Mouse (Mus musculus) monocyte, adult 2 months (primary cell): Measurements from ENCODE around the gene Gm20388.

Experiments
- DNase-seq, 2 experiments: peaks; one replicate each; pipeline ENCODE4 v3.0.0; 2022; ENCODE audit warnings: low spot score in 2 of 2, low read depth in 1 of 2

Gm20388 gene

DNA sequence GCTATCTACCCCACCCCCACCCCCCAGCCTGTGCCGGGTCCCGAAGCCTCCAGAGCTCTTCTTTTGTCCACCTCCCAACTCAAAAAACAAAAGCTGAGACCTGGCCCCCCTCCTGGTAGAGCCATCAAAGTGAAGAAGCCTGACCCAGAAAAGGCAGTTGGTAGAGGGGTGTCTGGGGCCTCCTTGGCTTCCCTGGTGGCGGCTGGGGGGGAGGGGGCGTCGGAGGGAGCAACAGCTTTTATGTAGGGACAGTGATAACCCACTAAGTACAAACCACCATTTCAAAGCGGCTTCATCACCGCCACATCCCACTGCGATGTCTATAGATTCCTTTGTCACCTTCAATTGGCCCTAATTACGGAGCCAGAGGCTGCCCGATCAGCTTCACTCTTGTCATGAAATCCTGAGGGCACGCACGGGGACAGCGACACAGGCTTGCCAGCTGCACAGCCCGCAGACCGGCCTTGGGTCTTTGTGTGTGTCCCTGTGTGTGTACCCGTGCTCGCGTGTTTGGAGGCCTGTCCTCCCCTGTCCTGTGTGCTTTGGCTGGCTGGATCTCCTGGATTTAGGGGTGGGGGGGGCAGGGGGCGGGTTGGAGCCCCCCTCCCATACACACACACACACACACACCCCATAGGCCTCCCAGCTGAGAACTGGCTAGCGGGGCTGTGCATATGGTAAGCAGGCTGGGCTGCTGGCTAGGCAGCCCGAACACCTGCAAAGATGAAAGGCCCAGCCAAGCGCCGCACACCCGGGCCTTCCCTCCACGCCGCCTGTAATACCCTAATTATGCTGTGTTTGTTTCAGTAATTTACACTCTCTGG is 603.2 kb downstream of the Gm20388 start:
- no peak for DNase-seq

GRCm38 (mm10) chr8:120515214-120515613 is 604.6 kb downstream of the Gm20388 start:
- DNase-seq = no peak

DNA sequence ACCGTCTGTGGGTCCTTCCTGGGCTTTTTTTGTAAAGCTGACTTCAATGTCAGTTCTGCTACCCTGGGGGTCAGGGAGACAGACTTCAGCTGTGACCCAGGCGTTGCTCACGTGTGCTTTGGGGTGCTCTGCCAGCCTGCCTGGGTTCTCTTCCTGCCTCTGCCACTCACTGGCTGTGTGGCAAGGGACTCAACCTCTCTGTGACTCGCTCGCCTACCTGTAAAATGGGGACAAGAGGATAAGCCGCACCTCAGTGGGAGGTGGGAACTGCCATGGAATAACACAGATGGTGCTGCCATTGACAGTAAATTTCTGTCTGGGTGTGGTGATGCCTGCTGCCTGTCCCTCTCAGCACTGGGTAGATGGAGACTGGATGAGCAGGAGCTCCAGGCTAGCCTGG is 605.0 kb downstream of the Gm20388 start:
- no peak for DNase-seq

DNA sequence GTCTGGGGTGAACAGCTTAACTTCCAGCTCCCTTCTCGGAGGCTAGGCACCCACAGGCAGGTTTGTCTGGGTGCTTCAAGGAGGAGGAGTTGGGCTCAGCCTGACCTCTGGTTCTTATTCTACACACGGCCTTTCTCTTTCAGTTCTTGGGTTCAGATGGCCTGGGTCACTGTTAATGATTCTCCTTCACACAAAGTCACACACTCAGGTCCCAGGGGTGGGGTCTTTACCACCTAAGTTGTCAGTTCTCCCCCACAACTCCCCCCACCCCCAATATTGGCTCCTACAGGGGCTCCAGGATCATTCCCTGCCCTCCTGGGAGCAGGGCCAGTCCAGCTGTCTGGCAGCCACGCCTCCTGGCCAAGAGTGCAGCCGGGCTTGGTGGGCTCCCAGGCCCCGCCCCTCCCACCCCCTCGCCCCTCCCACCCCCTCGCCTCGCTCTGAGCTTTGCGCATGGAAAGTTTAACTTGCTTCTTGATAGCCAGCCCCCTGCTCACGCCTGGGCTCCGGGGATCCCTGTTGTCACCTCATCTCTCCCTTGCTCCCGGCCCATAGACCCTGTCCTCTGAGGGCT is 605.6 kb downstream of the Gm20388 start:
- DNase-seq = no peak

- no peak for DNase-seq
Measured at GRCm38 (mm10) chr8:120517666-120518410, 607.2 kb downstream of the Gm20388 start.

DNA sequence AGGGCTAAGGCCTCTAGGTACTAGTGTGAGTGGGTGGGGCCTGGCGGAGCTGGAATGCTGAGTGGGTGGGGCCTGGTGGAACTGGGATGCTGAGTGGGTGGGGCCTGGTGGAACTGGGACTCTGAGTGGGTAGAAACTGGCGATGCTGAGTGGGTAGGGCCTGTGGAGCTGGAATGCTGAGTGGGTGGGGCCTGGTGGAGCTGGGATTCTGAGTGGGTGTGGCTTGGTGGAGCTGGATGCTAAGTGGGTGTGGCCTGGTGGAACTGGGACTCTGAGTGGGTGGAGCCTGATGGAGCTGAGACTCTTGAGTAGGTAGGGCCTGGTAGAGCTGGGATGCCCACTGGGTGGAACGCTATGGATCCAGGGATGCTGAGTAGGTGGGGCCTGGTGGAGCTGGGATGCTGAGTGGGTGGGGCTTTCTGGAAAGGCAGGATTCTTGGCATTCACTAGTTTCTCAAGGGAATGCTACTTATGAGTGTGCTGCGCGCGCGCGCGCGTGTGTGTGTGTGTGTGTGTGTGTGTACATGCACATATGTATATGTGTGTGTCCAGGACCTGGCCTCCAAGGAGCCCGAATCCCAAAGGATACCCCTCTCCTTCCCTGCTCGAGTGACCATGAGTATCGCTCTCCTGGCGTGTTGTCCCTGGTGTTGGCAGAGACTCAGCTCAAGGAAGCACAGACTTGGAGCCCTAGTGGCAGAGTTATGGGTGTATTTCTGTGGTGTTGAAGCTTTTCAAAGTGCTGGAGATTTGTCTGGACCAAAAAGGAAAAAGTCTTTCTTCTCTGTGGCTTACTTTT is 608.3 kb downstream of the Gm20388 start:
- DNase-seq = no peak

GRCm38 (mm10) chr8:120520287-120520686 is 609.6 kb downstream of the Gm20388 start:
- no peak for DNase-seq

GRCm38 (mm10) chr8:120520707-120521590 is 610.3 kb downstream of the Gm20388 start:
- DNase-seq = no peak

GRCm38 (mm10) chr8:120521591-120521965 is 610.9 kb downstream of the Gm20388 start:
- no peak for DNase-seq

GRCm38 (mm10) chr8:120523641-120524040 is 613.0 kb downstream of the Gm20388 start:
- DNase-seq = no peak

DNA sequence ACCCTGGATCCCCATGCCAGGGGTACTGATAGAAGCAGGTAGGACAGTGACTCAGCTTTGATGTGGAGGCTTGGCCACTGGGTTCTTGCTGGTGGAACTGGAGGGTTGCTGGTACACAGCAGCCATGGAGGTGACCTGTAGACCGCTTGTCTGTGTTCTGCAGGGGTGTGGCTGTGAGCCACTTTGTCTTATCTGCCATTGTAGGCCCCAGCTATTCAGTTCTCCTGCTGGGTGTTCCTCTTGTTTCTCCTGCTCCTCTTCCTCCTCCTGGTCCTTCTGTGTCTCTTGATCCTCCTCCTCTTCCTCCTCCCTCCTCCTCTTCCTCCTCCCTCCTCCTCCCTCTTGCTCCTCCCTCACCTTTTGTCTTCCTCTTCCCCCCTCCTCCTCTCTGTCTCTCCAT is 614.5 kb downstream of the Gm20388 start:
- no peak for DNase-seq

DNA sequence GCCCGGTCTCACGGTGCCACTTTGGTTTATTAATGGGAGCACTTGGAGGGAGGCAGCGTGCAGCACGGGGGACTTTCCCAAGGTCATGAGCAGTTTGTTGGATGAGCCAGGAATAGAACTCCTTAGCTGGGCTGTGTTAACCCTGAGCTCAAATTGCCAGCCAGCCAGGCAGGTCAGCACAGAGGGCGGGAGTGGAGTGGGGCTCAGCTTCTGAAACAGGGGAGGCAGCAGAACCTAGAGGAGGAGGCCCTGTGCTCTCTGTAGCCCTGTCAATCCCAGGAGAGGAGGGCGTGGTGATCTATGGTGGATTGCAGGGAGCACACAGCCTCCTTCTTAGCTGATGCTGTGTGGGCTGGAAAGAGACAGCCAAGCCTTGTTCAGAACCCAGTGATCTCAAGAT is 615.2 kb downstream of the Gm20388 start:
- DNase-seq = no peak

DNA sequence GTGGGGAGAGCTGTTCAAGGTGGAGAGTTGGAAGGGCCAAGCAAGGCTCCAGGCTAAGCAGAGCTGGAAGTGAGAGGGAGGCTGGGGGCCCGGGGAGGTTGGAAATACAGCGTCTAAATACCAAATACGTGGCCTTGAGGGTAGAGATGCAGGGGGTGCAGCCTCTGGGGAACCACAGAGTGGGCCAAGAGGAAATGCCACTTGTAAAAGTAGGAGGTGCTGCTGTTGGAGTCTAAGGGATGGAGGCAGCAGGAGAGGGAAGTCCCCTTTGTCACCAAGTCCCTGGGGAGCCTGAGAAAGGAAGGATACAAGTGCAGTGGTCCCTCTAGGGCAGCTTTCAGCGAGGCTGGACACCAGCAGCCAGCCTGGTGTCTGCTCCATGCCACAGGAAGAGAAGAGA is 615.9 kb downstream of the Gm20388 start:
- no peak for DNase-seq

DNA sequence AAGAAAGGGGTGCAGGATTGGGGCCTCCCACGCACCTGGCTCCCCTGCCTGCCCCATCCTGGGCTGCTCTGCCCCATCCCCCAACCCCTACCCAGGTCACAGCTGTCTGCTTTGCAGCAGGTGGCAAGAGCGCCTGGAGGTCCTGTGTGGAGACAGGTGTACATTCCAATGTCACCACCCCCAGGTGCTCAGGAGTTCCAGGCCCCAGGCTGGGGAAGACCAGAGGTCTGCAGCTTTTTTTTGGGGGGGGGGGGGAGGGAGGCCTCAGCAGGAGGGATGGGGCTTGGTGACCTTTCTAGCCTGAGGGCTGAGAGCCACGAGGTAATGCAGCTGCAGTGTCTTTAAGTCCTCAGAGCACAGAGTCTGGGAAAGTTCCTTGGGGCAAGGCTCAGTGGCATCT is 617.7 kb downstream of the Gm20388 start:
- no peak for DNase-seq

DNA sequence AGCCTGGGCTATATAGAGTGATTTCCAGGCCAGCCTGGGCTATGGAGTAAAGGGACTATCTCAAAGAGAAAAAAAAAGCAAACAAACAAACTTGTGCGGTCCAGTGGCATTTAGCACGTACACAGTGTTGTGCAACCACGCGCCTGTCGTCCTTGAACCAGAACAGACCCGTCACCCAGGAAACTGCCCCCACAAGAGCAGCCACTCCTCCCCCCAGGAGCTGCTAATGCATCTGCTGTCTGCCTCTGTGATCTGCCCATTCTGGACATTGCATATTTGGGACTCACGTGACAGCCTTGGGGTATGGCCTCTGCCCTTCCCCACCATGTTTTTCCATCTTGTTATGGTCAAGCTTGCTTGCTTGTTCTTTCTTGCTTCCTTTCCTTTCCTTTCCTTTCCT is 618.6 kb downstream of the Gm20388 start:
- peak in 1 of 2 experiments; percentile 17 for DNase-seq

DNA sequence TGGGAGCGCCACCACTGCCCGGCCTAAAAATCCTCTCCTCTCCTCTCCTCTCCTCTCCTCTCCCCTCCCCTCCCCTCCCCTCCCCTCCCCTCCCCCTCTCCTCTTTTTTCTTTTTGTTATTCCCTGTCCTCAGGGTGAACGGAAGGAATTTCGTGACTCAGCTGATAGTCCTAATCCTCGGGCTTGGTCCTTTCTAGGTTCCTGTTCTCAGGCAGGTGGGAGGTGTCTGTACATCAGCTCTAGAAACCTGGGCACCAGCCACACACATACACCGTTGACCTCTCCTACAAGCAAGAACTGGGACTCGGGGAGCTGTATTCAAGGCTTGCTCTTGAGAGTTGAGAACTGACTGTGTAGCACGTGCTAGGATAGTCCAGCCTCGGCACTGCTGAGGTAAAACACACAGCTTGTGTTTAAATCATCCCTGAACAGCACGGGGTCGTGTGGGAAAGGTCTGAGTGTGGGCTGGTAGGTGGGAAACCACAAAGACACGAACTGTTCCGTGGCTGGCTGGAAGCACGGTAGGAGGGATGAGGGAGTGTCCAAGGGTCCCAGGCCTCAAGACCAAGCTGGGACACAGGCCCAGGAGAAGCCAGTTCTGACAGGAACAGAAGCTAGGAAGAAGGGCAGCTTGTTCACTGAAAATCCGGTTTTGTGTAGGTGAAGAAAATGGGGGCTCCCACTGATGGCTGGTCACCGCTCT is 620.5 kb downstream of the Gm20388 start:
- no peak for DNase-seq

- no peak for DNase-seq
Measured at GRCm38 (mm10) chr8:120531775-120532516, 621.3 kb downstream of the Gm20388 start.

DNA sequence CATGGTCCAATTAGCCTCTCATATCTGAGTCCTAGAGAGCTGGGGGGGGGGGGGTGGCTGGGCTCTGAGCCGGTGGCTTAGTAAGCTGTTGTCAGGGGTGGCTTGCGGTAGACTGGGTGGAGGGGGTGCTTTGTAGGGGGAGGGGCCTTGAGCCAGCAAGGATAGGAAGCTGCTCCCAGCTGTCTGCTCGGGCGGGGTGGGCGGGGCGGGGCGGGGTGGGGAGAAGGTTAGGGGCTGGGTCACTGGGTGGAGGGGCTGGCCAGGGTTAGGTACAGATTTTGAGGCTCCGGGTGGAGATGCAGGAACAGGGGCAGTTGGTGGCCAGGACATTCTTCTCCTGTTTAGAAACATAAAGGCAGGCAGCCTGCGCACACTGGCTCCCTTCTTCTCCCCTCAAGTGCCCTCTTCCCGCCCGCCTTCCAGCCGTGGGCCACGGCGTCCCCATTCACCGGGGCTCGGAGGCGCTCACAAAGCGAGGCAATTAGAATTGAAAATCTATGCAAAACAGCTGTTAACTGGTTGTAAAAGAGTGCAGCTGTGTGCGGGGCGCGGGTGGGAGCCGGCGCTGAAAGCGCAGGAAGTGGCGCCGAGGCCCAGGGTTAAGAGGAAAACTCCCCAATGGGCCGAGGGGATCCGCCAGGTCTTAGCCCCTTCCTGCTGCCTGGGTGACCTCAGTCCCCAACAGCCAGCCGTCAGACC is 622.0 kb downstream of the Gm20388 start:
- no peak for DNase-seq
